10 mouse cellular contexts compared by ENCODE assay signal in genomic region chr16:32813362-32813761, GRCm38 (mm10). TPM values are rescaled to one million over a fixed set of nuclear protein-coding genes. Genes with fewer than 3 reads are reported as not detected.
DNase-seq lines count a peak whose midpoint lies in the region; ATAC-seq and TF ChIP-seq lines count a peak whose summit lies in the region.
"Had no signal": no experiment of that assay in that cellular context is flagged by ENCODE, and none has a peak within 500 bp of the region (broad histone marks: within the 10 kb centered on the region; RNA-seq: fewer than 3 reads in every experiment).

No protein-coding gene starts in this region.

- peak overlapping the region; percentile 44 for H3K4me2 ChIP-seq in embryonic facial prominence, embryonic 13.5 days

- no peaks in the 10 kb centered on the region for H3K36me3 ChIP-seq in embryonic facial prominence, embryonic 13.5 days
- H3K36me3 ChIP-seq in embryonic facial prominence, embryonic 10.5 days (replicated peaks) = no peaks in the 10 kb centered on the region
- no peaks in the 10 kb centered on the region for H3K36me3 ChIP-seq in liver, adult 2 months (ENCODE audit: control insufficient read depth, insufficient read depth, low read length)

- no peak for DNase-seq in embryonic facial prominence, embryonic 10.5 days (ENCODE audit: low spot score)
- no peak for DNase-seq in liver, adult 2 months (ENCODE audit: extremely low read depth, low read depth, low spot score)
- DNase-seq in liver = no peak
- DNase-seq in lung, postnatal 14 days = peak; percentile 26
- no peak for DNase-seq in ovary, adult 18-20 months (ENCODE audit: low spot score)
- DNase-seq in layer of hippocampus, adult 2 months (ENCODE audit: low spot score in 2 of 2) = no peak

- no peaks in the 10 kb centered on the region for H3K27me3 ChIP-seq in embryonic facial prominence, embryonic 13.5 days
- 0 out of 2 replicates have a peak, but pooled peaks cover 5% of the 10 kb centered on the region for H3K27me3 ChIP-seq in embryonic facial prominence, embryonic 10.5 days (replicated peaks; ENCODE audit: low read depth, poor library complexity, severe bottlenecking)
- no peaks in the 10 kb centered on the region for H3K27me3 ChIP-seq in liver, adult 2 months (ENCODE audit: control insufficient read depth, insufficient read depth, low read length)

- WGBS in embryonic facial prominence, embryonic 13.5 days = 41% methylated on average over 9 of the region's 9 CpGs
- WGBS in embryonic facial prominence, embryonic 10.5 days = 43% methylated on average over 9 of the region's 9 CpGs
- WGBS in liver, adult 2 months = 62% methylated on average over 9 of the region's 9 CpGs

- no peaks in the 10 kb centered on the region for H3K9me3 ChIP-seq in embryonic facial prominence, embryonic 13.5 days
- no peaks in the 10 kb centered on the region for H3K9me3 ChIP-seq in embryonic facial prominence, embryonic 10.5 days

- no peaks in the 10 kb centered on the region for H3K79me2 ChIP-seq in liver, adult 2 months (ENCODE audit: control insufficient read depth, insufficient read depth, low read length)

- peaks cover 19% of the 10 kb centered on the region for H3K4me1 ChIP-seq in embryonic facial prominence, embryonic 13.5 days
- H3K4me1 ChIP-seq in embryonic facial prominence, embryonic 10.5 days = peaks cover 25% of the 10 kb centered on the region
- peaks cover 8% of the 10 kb centered on the region for H3K4me1 ChIP-seq in liver, adult 2 months (ENCODE audit: control insufficient read depth, insufficient read depth, low read length)
- peaks cover 4% of the 10 kb centered on the region for H3K4me1 ChIP-seq in brown adipose tissue, adult 24 weeks (ENCODE audit: control insufficient read depth, insufficient read depth, insufficient read length, low read length)

- H3K4me3 ChIP-seq in embryonic facial prominence, embryonic 13.5 days = no peak overlapping the region
- no peak overlapping the region for H3K4me3 ChIP-seq in embryonic facial prominence, embryonic 10.5 days
- H3K4me3 ChIP-seq in liver, adult 2 months (ENCODE audit: insufficient read depth, low read depth, low read length) = no peak overlapping the region
- H3K4me3 ChIP-seq in brown adipose tissue, adult 24 weeks (ENCODE audit: insufficient read depth, low read depth, low read length) = peak overlapping the region; percentile 35; the same call in 1 of the 2 replicates
- H3K4me3 ChIP-seq in layer of hippocampus, adult 2 months = no peak overlapping the region; the same call in 1 of the 2 replicates

- no peak for TF ChIP-seq POLR2A in liver, adult 2 months (IDR thresholded peaks at IDR 0.05; ENCODE audit: extremely low read depth, insufficient read depth, low read length)

- no peak for ATAC-seq in embryonic facial prominence, embryonic 13.5 days (ENCODE audit: insufficient number of reproducible peaks, insufficient read depth, low FRiP score, low TSS enrichment, low read depth)

- peak; percentile 7; the same call in 1 of the 2 replicates for TF ChIP-seq CTCF in liver, adult 2 months (IDR thresholded peaks at IDR 0.05; ENCODE audit: low read depth, low read length)
- no peak for TF ChIP-seq CTCF in layer of hippocampus, adult 2 months (conservative IDR thresholded peaks at IDR 0.05)

- no peak overlapping the region for H3K9ac ChIP-seq in embryonic facial prominence, embryonic 13.5 days
- no peak overlapping the region for H3K9ac ChIP-seq in liver, adult 2 months (ENCODE audit: low read depth, low read length)

- no peak overlapping the region for H3K27ac ChIP-seq in embryonic facial prominence, embryonic 13.5 days
- H3K27ac ChIP-seq in embryonic facial prominence, embryonic 10.5 days (replicated peaks) = no peak overlapping the region
- no peak overlapping the region for H3K27ac ChIP-seq in liver, adult 2 months (replicated peaks; ENCODE audit: insufficient read depth, low read depth, low read length)
- H3K27ac ChIP-seq in brown adipose tissue, adult 24 weeks (replicated peaks; ENCODE audit: low read depth, low read length) = peak overlapping the region; percentile 49; the same call in 1 of the 2 replicates
- H3K27ac ChIP-seq in layer of hippocampus, adult 2 months = no peak overlapping the region

RNA-seq across cellular contexts. Expression of gene Smbd1, which starts 3.1 kb away (rescaled TPM):
- not detected in 2 replicates for polyA plus RNA-seq in embryonic facial prominence, embryonic 13.5 days (2015; fragmentation: Nextera tagmentation; extraction: Ambion mirVana)
- polyA plus RNA-seq in embryonic facial prominence, embryonic 10.5 days (2016; fragmentation: Nextera tagmentation; extraction: Ambion mirVana) = not detected in 2 replicates
- total RNA-seq in liver, adult 2 months (2014; rRNA removed) = not detected in 2 replicates
- not detected in 2 replicates for polyA plus RNA-seq in liver, adult 2 months (2012; rRNA removed)
- not detected in 2 replicates for polyA plus RNA-seq in brown adipose tissue, adult 24 weeks (2012; ENCODE audit: insufficient read depth, insufficient read length, missing spikeins)
- not detected for total RNA-seq in layer of hippocampus, adult 2 months (2021)
- total RNA-seq: gastrocnemius, postnatal 14 days had no signal
- polyA plus RNA-seq: limb, embryonic 11.5 days had no signal

RNA-seq across cellular contexts. Expression of gene Muc20, which starts 16.1 kb away (rescaled TPM):
- not detected in 2 replicates for polyA plus RNA-seq in embryonic facial prominence, embryonic 13.5 days (2015; fragmentation: Nextera tagmentation; extraction: Ambion mirVana)
- not detected in 2 replicates for polyA plus RNA-seq in embryonic facial prominence, embryonic 10.5 days (2016; fragmentation: Nextera tagmentation; extraction: Ambion mirVana)
- total RNA-seq in liver, adult 2 months (2014; rRNA removed) = not detected in 2 replicates
- polyA plus RNA-seq in liver, adult 2 months (2012; rRNA removed) = not detected in 2 replicates
- not detected in 2 replicates for polyA plus RNA-seq in brown adipose tissue, adult 24 weeks (2012; ENCODE audit: insufficient read depth, insufficient read length, missing spikeins)
- not detected for total RNA-seq in layer of hippocampus, adult 2 months (2021)
- polyA plus RNA-seq: limb, embryonic 11.5 days had no signal
